Mouse (Mus musculus): Measurements from ENCODE around the gene Procr.

DNA sequence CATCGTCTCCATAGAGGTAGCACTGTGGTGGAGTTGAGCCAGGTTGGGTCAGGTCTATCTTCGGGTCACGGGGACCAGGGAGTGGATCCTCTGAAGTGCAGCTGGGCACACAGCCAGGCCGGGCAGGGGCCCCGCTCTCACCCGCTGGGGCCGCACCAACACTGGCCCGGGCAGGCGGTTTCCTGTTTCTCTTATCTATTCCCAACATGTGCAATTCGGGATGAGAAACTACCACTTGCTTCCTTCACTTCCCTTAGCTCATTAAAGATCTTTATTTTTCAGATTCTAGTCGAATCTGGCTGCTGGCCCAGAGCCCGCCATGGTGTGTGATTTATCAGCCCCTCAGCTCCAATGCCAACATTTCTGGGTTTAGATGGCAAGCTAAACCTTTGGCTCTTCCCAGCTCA lies 8.0 kb upstream of the Procr start:
- TF ChIP-seq CTCF (IDR thresholded peaks at IDR 0.05; ENCODE audit: extremely low read depth, insufficient read depth, low read length): no peak
- no peak for TF ChIP-seq POLR2A (IDR thresholded peaks at IDR 0.05; ENCODE audit: extremely low read depth, insufficient read depth, low read length)

Data from cortical plate, adult 2 months (tissue).